Mouse (Mus musculus) lung, embryonic 14.5 days (tissue): ENCODE results near the gene Ppp1r21. TPM values are rescaled to one million over a fixed set of nuclear protein-coding genes. Genes with fewer than 3 reads are reported as not detected.

Source experiments
- ATAC-seq: fragments of 200-750 bp; cut with Nextera tagmentation; 2 replicates; pipeline ENCODE4 v1.8.0; 2017; ENCODE audit warnings: mild to moderate bottlenecking, moderate TSS enrichment, moderate library complexity; ENCODE audit not compliant: insufficient read depth
- DNase-seq: peaks from one replicate; pipeline ENCODE4 v3.0.0-alpha.2; 2015
- H3K27ac ChIP-seq: fragments of 300-500 bp; sonication (generic); 2 replicates; pipeline ENCODE4 v1.5.1; 2014; ENCODE audit warnings: low read depth, mild to moderate bottlenecking, moderate library complexity
- H3K27me3 ChIP-seq: fragments of 300-500 bp; sonication (generic); 2 replicates; pipeline ENCODE4 v1.6.1; 2014; ENCODE audit warnings: low read length, control low read depth; ENCODE audit not compliant: insufficient read depth
- H3K36me3 ChIP-seq: fragments of 300-500 bp; sonication (generic); 2 replicates; pipeline ENCODE4 v1.6.1; 2014; ENCODE audit warnings: control low read depth; ENCODE audit not compliant: insufficient read depth
- H3K4me1 ChIP-seq: fragments of 300-500 bp; sonication (generic); 2 replicates; pipeline ENCODE4 v1.6.1; 2014; ENCODE audit warnings: antibody characterized with exemption, control low read depth; ENCODE audit not compliant: insufficient read depth
- H3K4me2 ChIP-seq: fragments of 300-500 bp; sonication (generic); 2 replicates; pipeline ENCODE4 v1.6.1; 2014; ENCODE audit warnings: mild to moderate bottlenecking
- H3K4me3 ChIP-seq: fragments of 300-500 bp; sonication (generic); 2 replicates; pipeline ENCODE4 v1.5.1; 2014; ENCODE audit warnings: low read depth, low read length
- H3K9ac ChIP-seq: fragments of 300-500 bp; sonication (generic); 2 replicates; pipeline ENCODE4 v1.6.1; 2014
- H3K9me3 ChIP-seq: fragments of 300-500 bp; sonication (generic); 2 replicates; pipeline ENCODE4 v1.6.1; 2016; ENCODE audit warnings: low read depth, low read length, control low read depth
- CTCF ChIP-seq: IDR thresholded peaks from 2 replicates; pipeline ENCODE4 v1.5.1; 2016; ENCODE audit warnings: antibody characterized with exemption, low read depth
- WGBS: fragments of 180-500 bp; shearing (Covaris S2); extraction: QIAGEN DNeasy Blood & Tissue Kit; methylation state at CpG from one replicate; pipeline ENCODE4 v1.1.7; 2014; 5-methylcytosine and 5-hydroxymethylcytosine counted together
- polyA plus RNA-seq: library from polyadenylated mRNA; unstranded; fragments of >200 nt; fragmentation: Nextera tagmentation; extraction: Ambion mirVana; gene quantifications from 2 replicates; pipeline ENCODE4 v1.2.1, GENCODE M21; 2014

Ppp1r21 gene
- polyA plus RNA-seq, 1 experiment from 2014 or later: 26.4 TPM

DNA sequence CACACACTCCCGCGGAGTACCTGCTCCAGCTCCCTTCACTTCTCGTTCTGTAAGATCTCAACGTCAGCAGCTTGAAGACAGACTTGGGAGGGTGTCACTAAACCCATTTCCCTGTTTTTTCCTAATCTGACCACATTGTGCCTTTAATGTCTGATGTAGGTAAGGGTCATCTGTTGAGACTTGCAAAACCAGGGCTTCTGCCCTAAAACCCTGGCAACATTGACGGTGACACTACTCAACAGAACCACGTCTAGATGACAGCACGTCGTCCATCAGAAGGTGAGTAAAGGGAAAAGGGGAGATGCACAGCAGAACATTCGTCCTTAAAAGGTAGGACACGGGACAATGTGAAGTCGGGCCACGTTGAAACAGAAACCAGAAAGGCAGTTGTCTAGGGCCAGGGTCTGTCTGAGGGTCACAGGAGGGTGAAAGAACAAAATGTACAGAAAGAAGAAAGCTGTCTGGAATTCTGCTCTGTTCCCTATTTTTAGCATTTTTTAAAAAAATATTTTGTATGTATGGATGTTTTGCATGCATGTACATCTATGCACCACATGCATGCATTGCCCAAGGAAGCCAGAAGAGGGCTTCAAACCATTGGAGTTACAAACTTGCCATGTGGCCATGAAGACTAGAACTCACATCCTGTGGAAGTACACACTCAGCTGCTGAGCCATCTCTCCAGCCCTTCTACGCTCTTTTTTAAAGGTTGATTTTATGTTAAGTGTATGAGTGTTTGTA, 38.4 kb upstream of the Ppp1r21 start:
- 91% methylated on average over 13 of the region's 13 CpGs for WGBS
- ATAC-seq: no peak
- Histone ChIP-seq H3K9me3 (no peaks in the 10 kb centered on the region), H3K27ac (no peak overlapping the region), H3K4me1 (no peaks in the 10 kb centered on the region), H3K27me3 (no peaks in the 10 kb centered on the region), H3K9ac (no peak overlapping the region), H3K4me2 (no peak overlapping the region), H3K36me3 (peaks cover 25% of the 10 kb centered on the region; the same call in 1 of the 2 replicates), H3K4me3 (no peak overlapping the region)
- DNase-seq: peak; percentile 38
- TF ChIP-seq CTCF: peak; percentile 20; the same call in 1 of the 2 replicates

DNA sequence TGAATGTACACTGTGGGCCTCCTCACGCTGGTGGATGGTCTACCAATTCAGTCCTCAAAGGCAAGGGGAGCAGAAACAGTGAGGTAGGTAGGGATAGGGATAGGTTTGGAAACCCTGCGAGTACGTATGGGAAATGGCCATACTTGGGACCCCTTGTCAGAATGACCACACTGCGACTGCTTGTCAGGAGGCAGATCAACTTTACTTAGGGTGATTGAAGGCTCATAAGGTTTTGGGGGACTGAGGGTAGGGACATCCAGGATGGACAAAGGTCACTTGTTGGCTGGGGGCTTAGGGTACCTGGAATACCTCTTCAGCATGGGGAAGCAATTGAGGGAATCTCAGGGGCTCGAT, 37.8 kb upstream of the Ppp1r21 start:
- 95% methylated on average over 5 of the region's 5 CpGs for WGBS
- Histone ChIP-seq H3K4me2 (no peak overlapping the region), H3K27me3 (no peaks in the 10 kb centered on the region), H3K4me1 (no peaks in the 10 kb centered on the region), H3K9ac (no peak overlapping the region), H3K36me3 (peaks cover 20% of the 10 kb centered on the region; the same call in 1 of the 2 replicates), H3K4me3 (no peak overlapping the region), H3K27ac (no peak overlapping the region), H3K9me3 (no peaks in the 10 kb centered on the region)
- ATAC-seq (no peak), DNase-seq (no peak)
- TF ChIP-seq CTCF: no peak

DNA sequence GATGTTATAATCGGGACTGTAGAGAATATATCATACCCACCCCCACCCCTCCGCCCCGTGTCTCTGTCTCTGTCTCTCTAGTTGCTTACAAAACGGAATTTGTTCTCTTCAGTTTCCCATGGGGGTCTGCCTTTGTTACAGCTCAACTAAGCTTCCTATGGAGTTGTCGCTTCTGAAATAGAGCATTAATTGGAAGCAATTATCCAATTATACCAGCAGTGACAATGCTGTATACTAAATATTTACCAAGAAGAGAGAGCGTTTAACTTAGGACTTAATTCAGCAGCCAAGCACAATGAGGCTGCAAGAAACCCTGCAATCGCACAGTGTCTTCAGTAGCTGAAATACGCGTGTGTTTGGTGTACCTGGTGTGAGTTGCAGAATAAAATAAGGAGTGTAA, 36.4 kb upstream of the Ppp1r21 start:
- ATAC-seq (no peak), DNase-seq (no peak)
- Histone ChIP-seq H3K27ac (no peak overlapping the region), H3K4me3 (no peak overlapping the region), H3K4me2 (no peak overlapping the region), H3K36me3 (peaks cover 20% of the 10 kb centered on the region; the same call in 1 of the 2 replicates), H3K9me3 (no peaks in the 10 kb centered on the region), H3K27me3 (no peaks in the 10 kb centered on the region), H3K9ac (no peak overlapping the region), H3K4me1 (no peaks in the 10 kb centered on the region)
- WGBS: 68% methylated on average over 9 of the region's 9 CpGs
- TF ChIP-seq CTCF: no peak

DNA sequence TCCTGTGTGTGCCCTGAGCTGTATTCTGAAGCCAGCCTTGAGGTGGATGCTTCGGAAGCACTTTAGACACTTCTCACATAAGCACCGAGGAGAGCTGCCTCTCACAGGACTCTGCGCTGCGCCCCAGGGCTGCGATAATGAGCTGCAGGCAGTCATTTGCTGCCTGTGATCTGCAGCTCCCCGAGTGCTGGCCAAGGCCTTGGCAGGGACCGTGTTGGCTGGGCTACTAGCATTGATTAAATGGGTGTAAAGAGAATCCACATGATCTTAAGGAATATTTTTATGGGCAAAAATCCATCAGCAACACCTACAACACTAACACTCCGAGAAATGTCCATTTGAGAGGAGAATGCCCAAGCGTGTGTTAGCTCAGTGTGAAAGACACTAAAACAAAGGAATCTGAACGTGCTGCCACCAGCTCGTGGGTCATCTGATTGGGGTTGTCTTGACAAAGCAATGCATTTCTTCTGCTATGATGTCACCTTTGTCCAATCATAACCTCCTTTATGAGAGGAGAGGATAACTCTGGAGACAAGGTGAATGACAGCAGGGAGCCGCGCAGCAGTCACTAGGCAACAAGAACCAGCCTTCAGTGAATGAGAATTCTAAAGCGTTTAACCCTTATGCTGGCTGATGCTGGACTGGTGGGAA, 35.7 kb upstream of the Ppp1r21 start:
- no peaks in the 10 kb centered on the region for H3K9me3 ChIP-seq
- TF ChIP-seq CTCF: no peak
- DNase-seq (peak; percentile 77), ATAC-seq (peak; percentile 89)
- H3K27me3 ChIP-seq: no peaks in the 10 kb centered on the region
- 25% methylated on average over 14 of the region's 14 CpGs for WGBS
- H3K4me1 ChIP-seq: no peaks in the 10 kb centered on the region
- no peak overlapping the region; the same call in 1 of the 2 replicates for H3K9ac ChIP-seq
- peaks cover 20% of the 10 kb centered on the region; the same call in 1 of the 2 replicates for H3K36me3 ChIP-seq
- no peak overlapping the region for H3K4me3 ChIP-seq
- peak overlapping the region; percentile 20; the same call in 1 of the 2 replicates for H3K4me2 ChIP-seq
- no peak overlapping the region; the same call in 1 of the 2 replicates for H3K27ac ChIP-seq

DNA sequence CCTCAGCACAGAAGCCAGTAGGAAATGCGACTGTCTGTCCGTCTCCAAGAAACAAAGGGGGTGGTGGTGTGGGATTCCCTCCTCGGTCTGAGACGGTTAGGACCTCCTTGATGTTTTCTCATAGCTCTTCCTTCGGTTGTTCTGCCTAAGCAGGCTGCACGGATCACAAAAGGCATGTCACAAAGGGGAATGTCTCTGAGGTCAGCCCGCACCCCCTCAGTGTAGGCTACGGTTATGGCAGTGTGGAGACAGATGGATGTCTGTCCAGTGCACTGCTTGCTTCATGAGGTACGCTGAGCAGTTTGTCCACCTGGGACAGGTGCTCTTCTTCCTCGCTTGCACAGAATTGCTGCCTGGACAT, 35.2 kb upstream of the Ppp1r21 start:
- Histone ChIP-seq H3K4me3 (no peak overlapping the region), H3K9me3 (no peaks in the 10 kb centered on the region), H3K4me2 (peak overlapping the region; percentile 20; the same call in 1 of the 2 replicates), H3K27ac (no peak overlapping the region), H3K36me3 (peaks cover 20% of the 10 kb centered on the region; the same call in 1 of the 2 replicates), H3K27me3 (no peaks in the 10 kb centered on the region), H3K4me1 (no peaks in the 10 kb centered on the region), H3K9ac (no peak overlapping the region)
- TF ChIP-seq CTCF: no peak
- WGBS: 62% methylated on average over 10 of the region's 10 CpGs
- DNase-seq (no peak), ATAC-seq (peak; percentile 29; the same call in 1 of the 2 replicates)

DNA sequence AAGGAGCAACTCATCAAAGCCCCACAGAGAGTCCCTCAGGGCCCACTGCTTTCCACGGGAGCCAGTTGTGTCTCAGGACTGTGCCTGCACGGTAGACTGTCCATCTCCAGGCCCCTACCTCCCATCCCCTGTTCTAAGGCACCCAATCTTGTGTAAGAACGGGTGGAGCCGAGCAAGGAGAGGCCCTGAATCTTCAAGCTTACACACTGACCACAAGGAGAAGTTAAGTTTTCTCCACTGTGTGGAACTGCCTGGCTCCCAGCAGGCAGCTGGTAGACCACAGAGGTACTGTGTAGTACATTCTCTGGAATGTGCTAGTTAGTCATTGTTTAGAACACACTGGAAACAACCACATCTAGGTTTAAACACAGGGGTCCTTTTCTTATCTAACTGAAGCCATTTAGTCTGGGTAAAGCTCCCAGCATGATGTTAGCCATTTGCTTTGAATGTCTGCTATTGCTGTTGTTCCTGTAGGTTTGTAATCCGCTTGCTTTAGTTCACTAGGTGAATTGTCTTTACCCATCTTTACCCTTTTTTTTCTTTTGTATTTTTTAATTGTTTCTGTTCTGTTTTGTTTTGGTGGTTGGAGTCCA, 31.7 kb upstream of the Ppp1r21 start:
- Histone ChIP-seq H3K4me2 (no peak overlapping the region), H3K27ac (no peak overlapping the region), H3K4me3 (no peak overlapping the region), H3K36me3 (no peaks in the 10 kb centered on the region), H3K9ac (no peak overlapping the region), H3K4me1 (no peaks in the 10 kb centered on the region), H3K9me3 (no peaks in the 10 kb centered on the region), H3K27me3 (no peaks in the 10 kb centered on the region)
- DNase-seq (no peak), ATAC-seq (no peak)
- TF ChIP-seq CTCF: no peak
- WGBS: 85% methylated on average over 5 of the region's 5 CpGs

DNA sequence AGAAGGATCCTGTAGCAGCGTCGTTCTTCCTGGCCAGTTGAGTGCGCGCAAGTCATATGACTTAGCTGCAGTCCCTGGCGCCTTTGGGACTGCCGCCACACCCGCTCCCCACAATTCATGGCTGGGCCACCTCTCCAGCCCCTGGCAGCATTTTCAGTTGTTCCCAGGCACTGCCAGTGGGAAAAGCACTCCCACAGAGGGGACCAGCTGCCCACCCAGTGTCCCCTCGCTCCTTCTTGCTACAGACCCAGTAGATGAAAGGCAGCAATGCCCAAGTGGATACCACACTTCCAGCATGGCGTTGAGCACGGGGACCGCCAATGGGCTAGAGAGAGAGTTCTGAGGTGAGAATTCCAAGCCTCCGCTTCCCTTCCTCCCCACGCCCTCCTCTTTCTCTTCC, 25.9 kb upstream of the Ppp1r21 start:
- peaks cover 18% of the 10 kb centered on the region for H3K4me1 ChIP-seq
- H3K36me3 ChIP-seq: no peaks in the 10 kb centered on the region
- H3K9ac ChIP-seq: no peak overlapping the region
- H3K9me3 ChIP-seq: no peaks in the 10 kb centered on the region
- no peak for TF ChIP-seq CTCF
- no peak for DNase-seq
- H3K27me3 ChIP-seq: no peaks in the 10 kb centered on the region
- H3K27ac ChIP-seq: peak overlapping the region; percentile 80
- peak; percentile 42; the same call in 1 of the 2 replicates for ATAC-seq
- WGBS: 76% methylated on average over 12 of the region's 13 CpGs
- H3K4me3 ChIP-seq: no peak overlapping the region
- H3K4me2 ChIP-seq: no peak overlapping the region
